Mouse (Mus musculus) liver, postnatal 0 days (tissue): ENCODE results near the gene Socs3. TPM values are rescaled to one million over a fixed set of nuclear protein-coding genes. Genes with fewer than 3 reads are reported as not detected.

Experiments used
- ATAC-seq: fragments of 200-750 bp; cut with Nextera tagmentation; 2 replicates; pipeline ENCODE4 v1.8.0; 2017; ENCODE audit warnings: mild to moderate bottlenecking, moderate library complexity
- DNase-seq: peaks from one replicate; pipeline ENCODE4 v3.0.0-alpha.2; 2016
- H3K27ac ChIP-seq: fragments of 300-500 bp; sonication (generic); 2 replicates; pipeline ENCODE4 v1.5.1; 2014; ENCODE audit warnings: antibody characterized with exemption, moderate library complexity, mild to moderate bottlenecking, low read depth
- H3K27me3 ChIP-seq: fragments of 300-500 bp; sonication (generic); 2 replicates; pipeline ENCODE4 v1.6.1; 2014; ENCODE audit warnings: low read length, control low read depth, mixed read lengths; ENCODE audit not compliant: insufficient read depth
- H3K36me3 ChIP-seq: fragments of 300-500 bp; sonication (generic); replicated peaks from 2 replicates; pipeline ENCODE4 v1.6.1; 2014; ENCODE audit warnings: mild to moderate bottlenecking, control low read depth, low read length, moderate library complexity, mixed read lengths; ENCODE audit not compliant: insufficient read depth
- H3K4me1 ChIP-seq: fragments of 300-500 bp; sonication (generic); 2 replicates; pipeline ENCODE4 v1.6.1; 2014; ENCODE audit warnings: antibody characterized with exemption, mild to moderate bottlenecking, control low read depth; ENCODE audit not compliant: insufficient read depth
- H3K4me2 ChIP-seq: fragments of 300-500 bp; sonication (generic); 2 replicates; pipeline ENCODE4 v1.6.1; 2014; ENCODE audit warnings: low read depth, mild to moderate bottlenecking, low read length, moderate library complexity, mixed read lengths
- H3K4me3 ChIP-seq: fragments of 300-500 bp; sonication (generic); 2 replicates; pipeline ENCODE4 v1.5.1; 2014; ENCODE audit warnings: low read depth, low read length
- H3K9ac ChIP-seq: fragments of 300-500 bp; sonication (generic); replicated peaks from 2 replicates; pipeline ENCODE4 v1.6.1; 2014; ENCODE audit warnings: mild to moderate bottlenecking, moderate library complexity
- H3K9me3 ChIP-seq: fragments of 300-500 bp; sonication (generic); 2 replicates; pipeline ENCODE4 v1.6.1; 2016; ENCODE audit warnings: mild to moderate bottlenecking, control low read depth, low read length, mixed read lengths
- CTCF ChIP-seq: sonication (generic); IDR thresholded peaks from 2 replicates; pipeline ENCODE4 v1.5.1; 2016; ENCODE audit warnings: antibody characterized with exemption, low read depth
- EP300 ChIP-seq: IDR thresholded peaks from 2 replicates; pipeline ENCODE4 v1.6.1; 2016; ENCODE audit warnings: antibody characterized with exemption, low read depth, mild to moderate bottlenecking
- WGBS: fragments of 180-500 bp; shearing (Covaris S2); extraction: QIAGEN DNeasy Blood & Tissue Kit; methylation state at CpG from one replicate; pipeline ENCODE4 v1.1.7; 2014; ENCODE audit not compliant: insufficient replicate concordance; 5-methylcytosine and 5-hydroxymethylcytosine counted together
- polyA plus RNA-seq: library from polyadenylated mRNA; unstranded; fragments of >200 nt; fragmentation: Nextera tagmentation; extraction: Ambion mirVana; gene quantifications from 2 replicates; pipeline ENCODE4 v1.2.1, GENCODE M21; 2015

Gene Socs3
- polyA plus RNA-seq: 3.5 and 5.8 TPM in 2 replicates

DNA sequence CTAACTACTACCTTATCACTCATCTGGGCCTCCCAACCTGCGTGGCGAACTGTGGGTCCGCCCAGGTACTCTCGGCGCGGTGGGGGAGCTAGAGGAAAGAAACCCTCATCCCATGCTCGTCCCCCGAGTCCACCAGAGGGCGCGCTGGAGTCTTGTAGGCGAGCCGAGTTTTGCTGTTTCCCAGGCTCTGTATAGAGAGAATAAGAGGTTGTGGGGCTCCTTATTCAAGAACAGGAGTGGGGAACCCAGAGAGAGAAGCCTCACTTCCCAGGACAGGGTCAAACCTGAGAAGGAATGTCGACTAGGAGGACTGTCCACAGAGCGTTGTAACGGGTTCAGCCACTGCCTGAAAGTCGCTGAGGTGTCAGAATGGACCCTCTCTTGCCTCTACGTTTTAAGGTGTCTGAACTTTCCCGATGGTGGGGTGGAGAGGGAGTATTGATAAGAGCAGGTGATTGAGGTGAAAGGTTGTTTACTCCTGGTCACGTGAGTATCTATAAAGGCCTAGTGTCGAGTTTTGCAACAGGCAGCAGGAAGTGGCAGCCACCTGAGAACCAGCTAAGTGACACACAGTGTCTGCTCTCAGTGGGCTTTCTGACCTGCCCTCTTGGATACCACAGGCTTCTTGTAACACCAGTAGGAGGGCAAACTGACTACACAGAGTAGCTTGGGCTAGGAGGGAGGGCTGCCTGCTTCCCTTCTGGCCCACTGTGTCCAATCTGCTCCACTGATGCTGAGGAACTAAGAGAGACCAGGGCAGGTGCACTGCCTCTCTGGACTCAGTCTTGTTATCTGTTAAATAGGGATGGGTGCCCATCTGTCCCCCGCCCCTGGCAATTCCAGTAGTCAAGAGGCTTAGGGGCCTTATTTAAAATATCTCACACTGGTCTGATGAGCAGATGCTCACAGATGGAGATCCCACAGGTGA lies at the start of gene Socs3:
Socs3 (minus strand) TSS at position 103 of the 928 bp plus-strand sequence.
- 10% methylated on average over 21 of the region's 21 CpGs for WGBS
- H3K4me2 ChIP-seq: peak within 1 kb of the TSS; percentile 88
- H3K9ac ChIP-seq: peak within 1 kb of the TSS; percentile 86
- DNase-seq (peak; percentile 96), ATAC-seq (peak; percentile 53)
- peak within 1 kb of the TSS; percentile 95 for H3K27ac ChIP-seq
- TF ChIP-seq CTCF (peak; percentile 95), EP300 (no peak)
- H3K4me1 ChIP-seq: peaks cover 54% of the 10 kb centered on the region
- H3K9me3 ChIP-seq: no peaks in the 10 kb centered on the region
- peak within 1 kb of the TSS; percentile 80 for H3K4me3 ChIP-seq
- peaks cover 11% of the 10 kb centered on the region for H3K36me3 ChIP-seq
- peaks cover 28% of the 10 kb centered on the region for H3K27me3 ChIP-seq

DNA sequence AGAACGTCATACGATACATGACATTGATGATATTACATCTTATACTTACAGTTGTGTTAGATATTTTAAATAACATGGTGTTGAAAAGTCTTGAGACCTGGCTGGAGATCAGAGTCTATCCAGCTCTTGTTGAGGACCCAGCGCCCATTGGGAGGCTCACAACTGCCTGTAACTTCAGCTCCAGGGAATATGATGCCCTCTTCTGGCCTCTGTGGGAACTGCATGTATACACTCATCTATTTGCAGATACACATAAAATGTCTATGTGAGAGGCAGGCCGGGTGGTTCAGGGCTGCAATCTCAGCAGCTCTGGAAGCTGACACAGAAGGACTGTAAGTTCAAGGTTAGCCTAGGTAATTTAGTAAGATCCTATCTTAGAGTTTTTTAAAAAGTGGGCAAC lies 48.5 kb upstream of the Socs3 start:
- H3K4me1 ChIP-seq: peaks cover 2% of the 10 kb centered on the region; the same call in 1 of the 2 replicates
- H3K36me3 ChIP-seq: peaks cover 41% of the 10 kb centered on the region
- no peaks in the 10 kb centered on the region for H3K9me3 ChIP-seq
- H3K4me3 ChIP-seq: no peak overlapping the region
- ATAC-seq (no peak), DNase-seq (peak; percentile 40)
- H3K4me2 ChIP-seq: no peak overlapping the region
- no peak overlapping the region for H3K27ac ChIP-seq
- TF ChIP-seq CTCF (peak; percentile 69), EP300 (no peak)
- H3K9ac ChIP-seq: no peak overlapping the region
- no peaks in the 10 kb centered on the region for H3K27me3 ChIP-seq
- 91% methylated on average over 4 of the region's 4 CpGs for WGBS

DNA sequence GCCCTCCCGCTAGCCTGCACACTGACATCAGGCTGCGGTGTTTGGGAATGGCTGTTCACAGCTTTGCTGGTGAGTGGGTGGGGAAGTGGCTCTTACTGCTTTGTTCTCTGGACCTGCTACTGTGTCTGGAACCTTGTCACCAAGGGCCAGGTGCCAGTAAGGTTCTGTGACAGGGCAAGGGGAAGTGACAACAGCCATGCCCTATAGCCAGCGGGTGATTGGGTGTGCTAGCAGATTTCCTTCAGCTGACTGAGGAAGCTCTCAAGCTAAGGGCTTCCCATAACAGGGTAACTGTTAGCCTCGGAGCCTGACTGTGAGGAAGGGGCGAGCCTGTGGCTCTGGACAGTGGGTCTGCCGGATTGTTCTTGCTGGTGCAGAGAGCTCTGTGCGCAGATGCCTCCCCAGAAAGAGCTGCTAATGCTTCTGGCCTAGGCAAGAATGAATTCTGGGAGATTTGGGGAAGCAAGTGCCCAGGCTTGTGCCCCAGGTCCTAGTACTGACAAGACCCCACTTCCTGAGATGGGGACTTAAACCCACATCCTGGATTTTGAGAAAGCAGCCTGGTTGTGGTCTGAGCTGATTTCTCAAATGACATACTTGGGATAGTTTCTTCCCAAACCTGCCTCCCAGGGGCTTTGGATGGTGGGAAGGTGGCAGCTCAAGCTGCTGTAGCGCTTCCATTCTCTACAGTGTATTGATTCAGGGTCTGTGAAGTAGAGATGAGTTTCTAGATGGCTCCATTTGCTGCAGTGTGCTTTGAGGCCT lies 45.7 kb upstream of the Socs3 start:
- Histone ChIP-seq H3K4me2 (no peak overlapping the region), H3K27ac (no peak overlapping the region; the same call in 1 of the 2 replicates), H3K4me3 (no peak overlapping the region), H3K36me3 (peaks cover 29% of the 10 kb centered on the region), H3K27me3 (no peaks in the 10 kb centered on the region), H3K4me1 (peaks cover 2% of the 10 kb centered on the region; the same call in 1 of the 2 replicates), H3K9ac (no peak overlapping the region; the same call in 1 of the 2 replicates), H3K9me3 (no peaks in the 10 kb centered on the region)
- TF ChIP-seq CTCF (no peak), EP300 (no peak)
- ATAC-seq (no peak), DNase-seq (no peak)
- WGBS: 64% methylated on average over 8 of the region's 8 CpGs

DNA sequence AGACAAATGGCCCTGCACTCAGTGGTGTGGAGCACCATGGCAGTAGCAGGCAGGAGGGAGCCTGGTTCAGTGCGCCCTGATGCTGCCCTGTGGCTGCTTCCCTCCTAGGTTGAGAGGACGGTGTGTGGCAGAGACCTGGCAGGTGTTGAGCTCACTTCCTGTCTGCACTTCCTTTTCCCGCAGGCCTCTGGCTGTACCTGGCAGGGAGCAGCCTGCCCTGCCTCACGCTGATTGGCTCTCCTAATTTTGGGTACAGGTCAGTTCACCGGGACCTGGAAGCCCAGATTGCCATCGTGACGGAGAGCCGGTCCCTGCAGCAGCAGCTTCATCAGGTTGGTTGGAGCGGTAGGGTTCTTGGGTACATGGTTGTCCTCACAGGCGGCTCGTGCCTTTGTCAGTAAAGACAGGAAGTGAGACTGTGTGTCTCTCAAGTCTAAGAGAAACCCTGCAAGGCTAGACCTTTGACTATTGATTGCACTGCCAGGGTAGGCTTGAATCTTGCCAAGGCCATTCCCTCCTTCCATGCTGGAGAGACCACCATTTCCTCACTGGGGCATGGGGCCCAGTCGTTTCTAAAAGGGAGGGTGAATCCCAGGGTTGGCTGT lies 44.6 kb upstream of the Socs3 start:
- TF ChIP-seq EP300: no peak
- TF ChIP-seq CTCF: no peak
- Histone ChIP-seq H3K9ac (no peak overlapping the region), H3K36me3 (peaks cover 27% of the 10 kb centered on the region), H3K9me3 (no peaks in the 10 kb centered on the region), H3K4me3 (no peak overlapping the region), H3K4me2 (no peak overlapping the region), H3K4me1 (peaks cover 2% of the 10 kb centered on the region; the same call in 1 of the 2 replicates), H3K27me3 (no peaks in the 10 kb centered on the region), H3K27ac (peak overlapping the region; percentile 39; the same call in 1 of the 2 replicates)
- DNase-seq (no peak), ATAC-seq (no peak)
- 68% methylated on average over 12 of the region's 12 CpGs for WGBS

DNA sequence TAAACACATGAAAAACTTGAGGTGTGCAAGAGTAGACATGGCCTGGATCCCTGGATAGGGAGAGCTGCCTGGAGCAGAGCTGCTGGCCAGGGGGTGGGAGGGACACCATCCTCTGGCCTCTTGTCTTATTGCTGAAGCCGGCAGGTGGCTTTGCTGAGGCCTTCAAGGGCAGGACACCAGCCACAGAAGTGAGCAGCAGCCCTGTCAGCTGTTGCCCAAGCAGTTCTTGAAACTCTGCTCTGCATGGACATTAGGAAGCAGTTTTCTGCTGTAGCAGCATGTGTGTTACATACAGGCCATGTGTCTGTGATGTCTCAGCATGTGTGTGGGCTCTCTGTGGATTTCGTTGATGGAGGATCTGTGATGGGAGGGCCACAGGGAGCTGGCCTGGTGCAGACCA lies 43.5 kb upstream of the Socs3 start:
- no peak for DNase-seq
- H3K4me3 ChIP-seq: no peak overlapping the region
- H3K4me2 ChIP-seq: no peak overlapping the region
- WGBS: 86% methylated on average over 2 of the region's 2 CpGs
- peaks cover 2% of the 10 kb centered on the region; the same call in 1 of the 2 replicates for H3K4me1 ChIP-seq
- no peak overlapping the region for H3K27ac ChIP-seq
- TF ChIP-seq CTCF: no peak
- no peak for TF ChIP-seq EP300
- H3K27me3 ChIP-seq: no peaks in the 10 kb centered on the region
- no peak for ATAC-seq
- peaks cover 24% of the 10 kb centered on the region for H3K36me3 ChIP-seq
- H3K9me3 ChIP-seq: no peaks in the 10 kb centered on the region
- H3K9ac ChIP-seq: no peak overlapping the region
